Mouse (Mus musculus): ENCODE results near the gene Aldh4a1.

Gene Aldh4a1

DNA sequence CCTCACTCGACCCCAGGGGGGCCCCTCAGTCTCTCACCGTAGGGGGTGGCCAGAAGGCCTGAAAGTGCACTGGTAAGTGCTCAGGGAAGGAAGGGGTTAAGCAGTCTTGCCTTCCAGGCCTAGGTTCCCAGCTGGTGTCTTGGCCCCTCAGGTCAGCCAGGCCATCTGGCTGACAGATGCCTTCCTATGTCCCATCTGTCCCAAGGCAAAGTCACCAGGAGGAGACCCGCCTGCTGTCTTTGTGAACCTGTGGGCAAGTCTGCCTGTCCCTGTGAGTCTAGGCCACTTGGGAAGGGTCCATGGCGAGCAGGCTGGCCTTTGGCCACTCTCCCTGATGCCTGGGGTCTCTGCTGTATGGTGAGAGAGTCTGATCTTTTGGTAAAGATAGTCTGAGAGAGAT lies 32.2 kb upstream of the Aldh4a1 start:
- no peak for DNase-seq (ENCODE audit: low read depth)

DNA sequence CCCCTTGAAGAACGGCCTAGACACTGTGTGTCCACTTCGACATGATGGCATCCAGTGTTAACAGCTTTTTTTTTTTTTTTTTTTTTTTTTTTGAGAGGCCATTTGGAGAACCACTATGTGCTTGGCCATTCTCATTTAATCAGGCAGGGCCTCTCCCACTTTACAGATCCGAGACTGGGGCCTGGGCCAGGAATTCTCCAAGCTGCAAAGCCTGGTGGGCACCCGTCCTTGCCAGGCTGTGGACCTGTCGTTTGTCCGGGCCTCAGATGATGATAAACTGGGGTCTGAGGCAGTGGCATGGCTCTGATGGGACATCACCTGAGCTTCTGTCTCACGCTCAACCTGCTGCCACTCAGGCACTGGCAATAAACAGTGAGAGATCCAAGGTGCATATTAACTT lies 29.8 kb upstream of the Aldh4a1 start:
- no peak for DNase-seq (ENCODE audit: low read depth)

DNA sequence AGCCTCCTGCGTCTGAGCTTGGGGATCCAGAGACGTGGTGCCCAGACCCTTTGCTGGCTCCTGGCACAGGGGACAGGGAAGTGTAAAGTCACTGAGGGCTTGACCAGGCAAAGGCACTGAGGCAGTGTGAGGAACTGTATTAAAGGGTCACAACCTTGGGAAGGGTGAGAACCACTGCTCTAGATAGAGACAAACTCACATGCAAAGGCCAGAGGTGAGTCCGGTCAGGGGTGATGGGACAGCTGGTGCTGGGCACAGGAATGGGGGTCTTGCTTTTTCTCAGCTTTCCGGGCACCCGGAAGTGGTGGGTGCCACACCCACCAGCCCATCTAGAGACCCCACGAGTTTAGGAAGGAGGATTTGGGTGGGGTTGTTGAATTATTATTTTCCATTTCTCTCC lies 29.3 kb upstream of the Aldh4a1 start:
- DNase-seq (ENCODE audit: low read depth), result no peak

DNA sequence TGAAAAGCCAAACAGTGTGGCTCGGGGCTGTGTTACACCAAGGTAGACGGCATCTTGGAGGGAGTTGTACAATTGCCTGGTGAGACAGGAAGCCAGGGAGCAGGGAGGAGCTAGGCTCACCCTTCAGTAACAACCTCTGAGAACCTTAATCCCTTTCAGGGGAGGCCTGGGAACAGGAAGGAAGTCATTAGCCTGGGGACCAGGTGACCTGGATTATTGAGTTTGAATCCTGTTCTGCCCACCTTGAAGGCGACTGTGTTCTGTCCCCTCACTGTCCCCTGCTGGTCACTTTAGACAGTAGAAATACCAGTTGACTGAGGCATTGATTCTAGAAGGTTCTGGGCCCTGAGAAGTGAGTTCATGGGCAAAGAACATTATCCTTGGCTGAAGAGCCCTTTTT lies 28.6 kb upstream of the Aldh4a1 start:
- DNase-seq (ENCODE audit: low read depth), result no peak

DNA sequence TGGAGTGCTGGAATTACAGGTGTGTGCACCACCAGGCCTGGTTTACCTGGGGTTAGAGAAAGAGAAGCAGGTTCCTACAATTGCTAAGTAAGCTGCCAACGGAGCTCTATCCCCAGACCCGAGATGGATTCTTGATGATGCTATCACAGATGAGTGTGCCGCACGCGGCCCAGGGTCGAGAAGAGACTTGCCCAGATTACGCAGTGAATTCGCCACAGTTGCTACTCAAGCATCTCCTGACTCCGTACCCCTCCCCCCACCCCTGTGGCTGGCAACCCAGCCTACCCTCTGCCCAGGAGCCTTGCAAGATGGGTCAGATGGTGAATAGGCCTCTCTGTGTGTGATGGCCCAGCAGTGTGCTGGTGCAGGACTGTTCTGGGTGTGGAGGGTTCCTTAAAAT lies 26.0 kb upstream of the Aldh4a1 start:
- peak; percentile 61 for DNase-seq (ENCODE audit: low read depth)

DNA sequence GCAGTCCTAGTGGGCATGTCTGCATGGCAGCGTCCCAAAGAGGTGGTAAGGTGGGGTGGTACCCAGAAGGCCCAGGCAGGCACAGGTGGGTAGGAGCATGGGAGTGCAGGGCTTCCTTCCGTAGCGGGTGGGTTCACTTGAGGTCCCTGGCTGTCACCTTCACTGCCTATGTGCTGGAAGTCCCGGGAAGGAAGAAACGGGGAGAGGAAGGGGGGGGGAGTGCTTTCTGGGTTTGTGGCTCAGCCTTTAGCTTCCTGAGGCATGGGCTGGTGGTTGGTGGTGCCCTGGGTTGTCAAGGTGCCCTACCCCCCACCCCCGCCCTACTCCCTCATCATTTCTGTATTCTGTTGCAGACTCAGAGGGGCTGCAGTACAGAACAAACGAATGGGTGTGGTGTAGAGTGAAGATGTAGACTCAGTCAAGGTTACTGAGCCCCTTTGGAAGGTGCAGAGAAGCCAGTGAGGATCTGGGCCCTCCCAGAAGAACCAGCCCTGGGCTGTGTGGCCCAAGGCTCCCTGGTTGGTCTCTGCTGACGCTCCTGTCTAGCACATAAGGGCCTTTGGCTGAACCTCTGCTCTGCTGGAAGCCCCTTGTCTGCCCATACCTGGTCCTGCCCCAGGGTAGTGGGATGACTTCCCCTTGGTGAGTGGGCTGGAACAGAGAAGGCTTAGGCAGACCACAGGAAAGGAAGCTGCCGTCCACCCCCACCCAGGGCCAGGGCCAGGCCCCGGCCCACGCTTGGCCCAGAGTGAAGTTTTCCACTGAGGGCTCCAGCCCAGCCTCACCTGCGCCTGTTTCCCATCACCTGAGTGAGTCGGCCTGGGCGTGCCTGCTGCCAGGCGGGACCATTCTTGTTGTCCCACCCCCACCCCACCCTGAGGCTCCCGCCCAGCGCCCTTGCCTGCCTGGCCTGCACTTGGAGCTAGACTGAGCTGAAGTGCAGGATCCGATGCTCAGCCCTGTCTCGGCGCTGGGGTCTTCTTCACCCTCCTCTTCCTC lies 25.1 kb upstream of the Aldh4a1 start:
- peak; percentile 81 for DNase-seq (ENCODE audit: low read depth)

DNA sequence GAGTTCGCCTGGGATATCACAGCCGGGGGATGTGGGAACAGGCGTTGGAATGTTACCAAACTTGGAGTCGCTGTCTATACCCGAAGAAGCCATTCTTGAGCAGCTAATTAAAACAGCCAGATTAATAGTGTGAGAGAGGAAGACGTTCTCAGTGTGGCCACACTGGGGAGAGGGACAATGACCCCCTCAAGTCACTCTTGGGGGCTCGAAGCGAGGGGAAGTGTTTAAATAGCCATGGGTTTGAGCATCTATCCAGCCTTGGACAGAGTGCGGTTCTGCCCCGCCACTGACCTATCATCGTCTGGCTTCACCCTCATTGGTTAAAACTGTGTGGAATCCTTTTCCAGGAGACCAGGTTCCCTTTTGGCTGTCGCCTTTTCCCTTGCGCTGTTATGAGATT lies 24.3 kb upstream of the Aldh4a1 start:
- no peak for DNase-seq (ENCODE audit: low read depth)

DNA sequence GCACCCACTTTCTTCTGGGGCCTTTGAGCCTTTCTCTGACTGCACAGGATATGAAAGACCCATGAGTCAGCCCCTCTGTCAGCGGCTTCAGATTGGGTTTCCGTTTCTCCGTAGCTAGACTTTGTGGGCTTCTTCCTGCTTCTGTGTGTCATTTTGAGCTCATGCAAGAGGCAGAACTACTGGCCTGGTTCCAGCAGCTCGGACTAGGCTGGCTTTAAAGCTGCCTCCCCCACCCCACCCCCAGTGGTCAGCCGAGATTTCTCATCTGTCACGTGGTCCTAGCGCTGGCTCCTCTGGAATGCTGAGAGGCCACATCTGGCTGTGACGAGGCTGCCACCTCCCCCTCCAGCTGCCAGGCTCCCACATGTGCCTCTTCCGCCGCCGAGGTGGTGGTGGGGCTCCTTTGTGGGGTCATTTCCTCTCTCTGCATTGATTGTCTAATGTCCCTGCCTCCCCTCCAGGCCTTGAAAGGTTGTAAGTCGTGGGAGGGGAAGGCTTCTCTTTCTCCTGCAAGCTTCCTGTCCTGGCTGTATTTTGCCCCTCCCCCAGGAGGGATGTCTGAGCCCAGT lies 23.6 kb upstream of the Aldh4a1 start:
- DNase-seq (ENCODE audit: low read depth), result peak; percentile 93

DNA sequence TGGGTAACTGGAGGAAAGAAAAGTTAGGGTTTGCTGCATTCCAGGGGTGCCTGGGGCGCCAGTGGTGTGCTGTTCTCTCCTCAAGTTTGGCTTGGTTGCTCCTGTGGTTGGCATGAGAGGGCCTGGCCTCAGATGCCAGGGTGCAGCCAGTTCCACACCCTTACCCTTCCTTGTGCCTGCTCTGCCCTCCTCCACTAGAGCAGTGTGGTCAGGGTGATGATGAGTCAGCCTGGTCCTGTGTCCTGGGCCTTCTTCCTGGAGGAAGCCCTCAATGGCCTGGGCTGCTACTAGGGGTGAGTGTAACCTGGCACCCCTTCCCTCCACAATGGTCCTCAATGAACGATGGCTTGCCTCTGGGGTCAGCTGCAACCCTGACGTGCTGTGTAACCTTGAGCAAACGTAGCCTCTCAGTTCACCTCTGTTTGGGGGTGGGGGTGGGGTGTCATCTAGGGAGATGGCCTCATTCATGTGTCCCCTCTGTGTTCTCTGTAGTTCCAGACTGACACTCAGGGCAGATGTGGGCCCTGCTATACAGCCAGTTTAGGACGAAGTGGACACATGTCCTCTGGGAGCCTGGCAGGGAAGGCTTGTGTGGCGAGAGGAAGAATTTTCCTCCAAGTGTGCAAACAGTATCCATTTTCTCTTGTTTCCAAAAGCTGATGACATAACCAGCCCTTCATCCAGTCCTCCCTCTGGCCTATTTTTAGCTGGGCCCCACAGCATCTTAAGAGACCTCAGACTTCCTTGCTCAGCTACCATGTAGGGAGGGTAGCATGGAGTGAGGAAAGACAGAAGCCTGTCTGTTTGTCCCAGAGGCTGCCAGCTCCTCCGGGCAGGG lies 20.9 kb upstream of the Aldh4a1 start:
- no peak for DNase-seq (ENCODE audit: low read depth)

DNA sequence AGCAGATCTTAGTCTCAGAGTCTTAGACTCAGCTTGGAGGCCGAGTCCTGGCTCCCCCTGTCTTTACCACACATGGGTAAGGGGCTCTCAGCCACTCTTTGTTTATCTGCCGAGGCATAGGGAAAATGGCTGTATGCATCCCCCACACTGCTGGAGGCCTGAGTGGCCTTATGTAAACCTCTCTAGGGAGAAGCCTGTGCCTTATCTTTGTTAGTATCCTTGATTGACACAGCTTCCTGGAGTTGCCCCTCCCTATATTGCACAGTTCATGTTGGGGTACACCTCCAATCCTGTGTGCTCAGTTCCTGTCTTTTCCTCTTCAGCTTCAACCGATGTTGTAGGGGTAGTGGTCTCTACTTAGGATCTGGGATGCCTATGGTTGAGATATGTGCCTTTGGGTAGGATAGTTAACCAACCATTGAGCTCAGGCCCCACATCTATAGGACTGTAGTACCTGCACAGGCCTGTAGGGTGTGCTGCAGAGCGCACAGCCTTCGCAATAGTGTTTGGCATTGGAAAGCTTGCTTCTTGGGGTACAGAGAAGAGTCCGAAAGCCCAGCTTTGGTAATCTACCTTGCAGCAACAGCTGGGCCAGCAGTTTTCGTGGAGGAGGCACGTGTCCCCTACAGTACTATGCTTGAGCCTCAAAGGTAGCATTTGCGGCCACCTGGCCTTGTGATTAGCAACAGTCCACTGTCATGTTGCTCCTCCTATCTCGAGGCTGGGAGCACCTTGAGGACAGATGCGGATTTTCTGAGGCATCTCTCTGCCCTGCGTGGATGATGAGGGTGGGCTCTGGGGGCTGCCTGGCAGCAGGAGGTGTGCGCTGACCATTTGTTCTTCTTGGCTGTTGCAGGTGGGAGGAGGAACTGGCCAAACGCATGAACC lies 20.1 kb upstream of the Aldh4a1 start, which contains the start of gene Gm21969:
Gene Gm21969, plus strand, starts transcription at position 830 of the 888 bp plus-strand sequence.
- DNase-seq (ENCODE audit: low read depth), result peak; percentile 89

DNA sequence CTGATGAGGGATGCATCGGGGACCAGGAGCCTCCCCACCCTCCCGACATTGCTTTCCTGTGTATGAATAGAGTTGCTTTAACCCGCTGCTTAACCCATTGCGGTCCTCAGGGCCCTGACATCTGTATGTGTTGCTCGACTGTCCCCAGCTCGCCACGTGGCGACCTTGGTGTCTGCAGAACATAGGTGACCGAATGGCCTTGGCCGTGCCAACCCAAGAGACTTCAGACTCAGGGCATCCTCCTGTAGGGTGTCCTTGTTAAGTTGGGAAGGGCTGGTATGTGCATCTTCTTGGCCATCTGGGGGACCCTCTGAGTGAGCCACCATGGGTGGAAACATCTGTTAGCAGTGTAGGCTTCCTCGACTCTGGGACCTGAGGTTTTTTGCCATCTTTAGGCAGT lies 17.4 kb upstream of the Aldh4a1 start:
- no peak for DNase-seq (ENCODE audit: low read depth)

DNA sequence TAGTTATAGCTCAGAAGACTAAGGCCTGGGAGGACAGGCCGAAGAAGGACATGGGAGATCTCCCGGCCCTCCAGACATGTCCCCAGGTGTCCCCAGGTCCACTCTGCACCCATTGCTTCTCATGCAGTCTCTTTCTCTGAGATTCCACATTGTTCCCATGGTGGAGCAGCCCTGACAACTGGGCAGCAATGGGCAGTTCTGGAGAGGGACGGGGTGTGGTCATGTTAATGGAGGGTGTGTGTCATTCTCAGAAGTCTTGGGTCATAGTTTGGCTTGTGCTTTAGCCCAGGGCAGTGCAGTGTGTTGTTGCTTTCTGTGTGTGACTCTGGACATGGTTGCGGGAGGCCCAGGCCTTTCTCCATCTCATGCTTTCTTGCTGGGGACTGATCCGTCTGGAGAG lies 15.9 kb upstream of the Aldh4a1 start:
- DNase-seq (ENCODE audit: low read depth), result no peak

DNA sequence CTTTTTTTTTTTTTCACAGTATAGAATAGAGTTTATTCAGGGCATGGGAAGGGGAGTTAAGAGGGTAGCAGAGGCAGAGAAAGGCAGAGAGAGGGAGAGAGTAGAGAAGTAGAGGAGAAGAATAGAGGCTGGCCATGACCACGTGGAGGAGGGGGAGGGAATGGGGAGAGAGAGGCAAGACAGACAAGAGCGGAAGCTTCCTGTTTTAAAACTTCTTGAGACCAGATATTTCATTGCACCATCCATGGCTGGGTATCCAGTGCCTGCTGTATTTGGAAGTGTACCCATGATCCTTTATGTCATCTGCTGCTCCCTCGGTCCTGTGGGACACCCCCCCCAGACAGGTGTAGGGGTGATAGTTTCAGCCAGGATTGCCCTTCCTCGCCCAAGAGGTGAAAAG lies 13.7 kb upstream of the Aldh4a1 start:
- no peak for DNase-seq (ENCODE audit: low read depth)

DNA sequence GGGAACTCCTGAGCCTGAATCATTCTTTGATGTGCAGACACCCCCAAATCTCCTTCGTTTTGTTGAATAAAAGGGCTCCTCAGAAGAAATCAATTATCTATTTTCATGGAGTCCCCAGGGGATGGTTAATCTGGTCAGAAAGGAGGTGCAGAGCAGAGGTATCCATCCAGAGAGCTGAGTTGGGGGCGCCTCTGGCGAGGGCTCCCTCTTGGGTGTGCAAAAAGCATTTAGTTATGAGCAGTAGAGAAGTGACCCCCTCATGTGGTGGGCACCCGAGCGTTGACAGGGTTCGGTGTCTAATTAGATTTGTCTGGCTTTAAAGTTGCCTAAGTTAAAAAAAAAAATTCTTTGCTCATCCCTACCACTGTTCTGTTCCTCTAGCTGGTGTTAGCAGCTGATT lies 11.7 kb upstream of the Aldh4a1 start:
- peak; percentile 37 for DNase-seq (ENCODE audit: low read depth)

DNA sequence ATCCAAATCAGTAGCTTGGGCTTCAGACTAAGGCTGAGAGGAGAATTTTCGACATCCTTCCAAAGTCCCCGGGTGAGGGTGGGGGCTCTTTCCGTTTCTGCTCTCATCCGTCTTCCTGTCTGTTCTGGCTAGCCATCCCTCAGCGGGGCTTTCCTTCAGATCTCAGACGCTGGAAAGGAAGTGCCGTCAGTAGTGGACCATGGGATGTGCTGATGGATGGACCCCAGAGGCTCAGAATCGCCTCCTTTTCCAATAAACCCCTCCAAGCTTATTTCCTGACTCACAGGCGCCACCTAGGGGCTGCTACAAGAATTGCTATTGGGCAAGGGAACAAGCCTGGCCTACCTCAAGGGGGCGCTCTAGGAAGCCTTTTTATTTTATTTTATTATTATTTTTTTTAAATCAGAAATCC lies 11.1 kb upstream of the Aldh4a1 start:
- peak; percentile 90 for DNase-seq (ENCODE audit: low read depth)

DNA sequence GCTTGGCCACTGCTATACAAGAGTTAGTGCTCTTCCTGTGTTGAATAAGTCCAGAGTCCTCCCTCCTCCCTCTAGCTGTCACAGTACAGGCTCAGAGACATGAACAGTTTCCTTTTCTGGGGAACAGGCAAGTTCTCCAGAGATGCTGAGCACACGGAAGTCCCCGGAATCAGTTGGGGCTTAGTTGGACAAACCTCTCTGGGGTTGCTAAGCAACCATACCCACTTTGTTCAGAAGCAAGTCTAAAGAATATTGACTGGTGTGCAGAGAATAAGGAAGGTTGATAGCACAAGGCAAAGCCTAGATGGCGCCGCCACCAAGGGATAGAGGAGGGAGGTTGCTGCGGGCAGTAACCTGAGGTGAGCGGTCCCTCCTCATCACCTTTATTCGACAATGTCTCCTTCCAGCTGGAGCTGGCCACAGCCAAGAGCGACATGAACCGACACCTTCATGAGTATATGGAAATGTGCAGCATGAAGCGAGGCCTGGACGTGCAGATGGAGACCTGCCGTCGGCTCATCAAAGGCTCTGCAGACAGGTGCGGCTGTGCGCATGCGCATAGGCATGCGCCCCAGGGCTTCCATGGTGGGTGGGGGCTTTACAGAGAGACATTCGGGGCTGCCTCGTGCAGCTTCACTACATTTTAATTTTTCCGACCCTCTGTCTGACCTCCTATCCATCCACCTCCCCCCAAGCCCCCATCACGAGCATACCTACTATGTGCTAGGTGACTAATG lies 8.0 kb upstream of the Aldh4a1 start:
- DNase-seq (ENCODE audit: low read depth), result no peak

DNA sequence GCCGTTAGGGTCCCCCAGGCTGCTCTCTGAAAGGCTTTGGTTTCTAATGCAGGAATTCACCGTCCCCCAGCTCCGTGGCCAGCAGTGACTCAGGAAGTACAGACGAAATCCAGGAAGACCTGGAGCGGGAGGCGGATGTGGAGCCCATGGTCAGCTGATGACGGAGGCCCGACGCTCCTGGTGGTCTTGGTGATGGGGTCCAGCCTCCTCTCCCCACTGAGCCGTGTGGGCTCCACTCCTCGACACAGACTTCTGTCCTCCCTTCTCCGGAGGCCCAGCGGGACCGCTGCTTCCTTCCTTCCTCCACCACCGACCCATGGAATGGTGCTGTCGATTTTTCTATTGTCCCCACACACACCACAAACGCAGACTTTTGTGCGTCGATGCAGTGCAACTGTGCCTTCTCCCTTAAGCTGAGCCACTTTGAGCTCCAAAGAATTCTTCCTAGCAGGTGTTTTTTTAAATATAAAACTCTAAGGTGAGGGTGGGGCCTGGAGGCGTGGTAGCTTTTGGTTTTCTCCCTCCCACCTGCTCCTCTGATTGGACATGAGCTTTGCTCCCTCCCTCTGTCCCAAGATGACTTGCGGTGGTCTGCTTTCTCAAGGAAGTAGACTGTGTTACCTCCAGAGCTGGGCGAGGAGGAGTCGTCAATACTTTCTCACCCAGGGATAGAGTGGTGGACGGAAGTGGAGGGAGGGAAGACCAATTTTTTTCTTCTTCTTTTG lies 6.2 kb upstream of the Aldh4a1 start:
- peak; percentile 88 for DNase-seq (ENCODE audit: low read depth)

DNA sequence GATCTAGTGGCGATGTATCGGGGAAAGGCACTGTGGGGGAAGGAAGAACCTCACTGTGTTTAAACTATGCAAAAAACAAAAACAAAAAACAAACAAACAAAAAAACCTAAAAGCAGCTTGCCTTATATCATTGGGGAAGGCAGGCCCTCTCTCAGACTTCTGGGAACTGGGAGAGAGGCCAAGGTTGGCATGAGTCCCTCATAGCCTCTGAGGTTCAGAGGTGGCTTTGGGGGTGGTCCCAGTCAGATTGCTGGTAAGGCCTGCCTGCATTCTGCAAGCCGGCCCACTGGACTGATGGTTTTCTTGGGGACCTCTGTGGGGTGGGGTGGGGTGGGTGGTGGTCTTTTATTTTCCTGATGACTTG lies 5.7 kb upstream of the Aldh4a1 start:
- no peak for DNase-seq (ENCODE audit: low read depth)

DNA sequence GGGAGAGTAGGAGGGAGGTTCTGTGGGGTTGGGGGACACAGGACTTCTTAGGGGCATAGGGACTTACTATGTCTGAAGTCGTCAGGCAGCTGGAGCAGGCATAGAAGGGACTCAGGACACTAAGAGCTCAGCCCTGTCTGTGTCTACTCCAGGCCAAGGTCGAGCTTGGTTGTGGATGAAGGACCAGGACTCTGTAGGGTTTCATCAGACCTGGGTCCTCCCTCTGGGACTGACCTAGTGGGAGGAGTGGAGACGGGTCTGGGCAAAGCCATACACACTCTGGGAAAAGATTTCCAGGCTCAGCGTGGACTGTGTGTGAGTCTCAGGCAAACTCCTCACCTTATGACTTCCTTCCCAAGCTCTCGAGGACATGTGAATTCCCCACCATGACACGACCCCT lies 2.9 kb upstream of the Aldh4a1 start:
- no peak for DNase-seq (ENCODE audit: low read depth)

DNA sequence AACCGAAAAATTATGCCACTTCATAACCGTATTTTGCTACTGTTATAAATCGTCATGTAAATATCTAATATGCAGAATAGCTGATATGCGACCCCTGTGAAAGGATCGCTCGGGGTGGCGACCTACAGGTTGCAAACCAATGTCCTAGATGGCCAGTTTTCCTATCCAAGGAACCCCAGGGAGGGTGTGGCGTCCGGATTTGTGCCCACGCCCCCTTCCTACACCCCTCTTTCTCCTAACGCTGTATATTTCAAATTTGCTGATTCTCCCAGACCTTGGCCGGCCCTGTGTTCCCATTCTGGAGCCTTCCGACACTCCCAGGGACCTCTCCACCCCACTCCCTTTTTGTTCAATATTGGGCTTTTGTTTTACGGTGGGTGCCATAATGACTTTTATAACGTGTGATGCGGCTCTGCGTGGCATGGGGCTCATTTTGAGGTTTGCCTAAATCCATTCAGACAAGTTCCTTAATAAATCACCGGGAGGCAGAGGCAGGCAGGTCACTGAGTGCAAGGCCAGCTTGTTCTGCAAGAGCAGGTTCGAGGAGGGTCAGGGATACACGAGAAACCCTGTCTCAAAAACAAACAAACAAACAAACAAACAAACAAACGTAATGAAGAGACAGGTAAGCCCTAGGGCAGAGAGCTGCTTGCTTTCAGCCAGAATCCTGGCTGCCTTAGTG lies 909 bp downstream of the Aldh4a1 start:
- no peak for DNase-seq (ENCODE audit: low read depth)

All from induced T-regulatory cell, adult 2 months (primary cell).